Mouse (Mus musculus): ENCODE data around the gene Glod4.
"Not testable (repeated sequence)": the region's sequence is repeated elsewhere in the genome, so short reads cannot be mapped to it uniquely, and the experiment has no call there.

Glod4 gene

GRCm38 (mm10) chr11:76258511-76258910 is 15.0 kb upstream of the Glod4 start:
- DNase-seq (ENCODE audit: low read depth in 1 of 2, low spot score in 2 of 2) = no peak

DNA sequence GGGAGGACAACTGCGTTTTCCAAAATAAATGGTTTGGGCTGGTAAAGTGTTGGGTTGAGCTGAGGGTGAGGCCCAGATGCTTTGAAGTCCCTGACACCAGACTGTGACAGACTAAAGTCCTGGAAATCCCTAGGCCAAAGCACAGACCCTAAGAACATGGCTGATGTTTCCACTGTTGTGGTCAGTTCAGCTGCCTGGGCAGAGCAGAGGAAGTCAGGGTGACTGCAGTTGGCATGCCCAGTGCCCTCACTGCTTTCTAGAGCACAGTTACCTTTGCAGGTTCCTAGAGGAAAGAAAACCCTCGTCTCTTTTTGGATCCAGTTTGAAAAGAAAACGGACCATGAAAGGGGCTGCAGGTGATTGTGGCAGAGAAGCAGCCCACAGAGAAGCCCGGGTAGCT is 13.9 kb upstream of the Glod4 start:
- DNase-seq (ENCODE audit: low read depth in 1 of 2, low spot score in 2 of 2) = no peak

DNA sequence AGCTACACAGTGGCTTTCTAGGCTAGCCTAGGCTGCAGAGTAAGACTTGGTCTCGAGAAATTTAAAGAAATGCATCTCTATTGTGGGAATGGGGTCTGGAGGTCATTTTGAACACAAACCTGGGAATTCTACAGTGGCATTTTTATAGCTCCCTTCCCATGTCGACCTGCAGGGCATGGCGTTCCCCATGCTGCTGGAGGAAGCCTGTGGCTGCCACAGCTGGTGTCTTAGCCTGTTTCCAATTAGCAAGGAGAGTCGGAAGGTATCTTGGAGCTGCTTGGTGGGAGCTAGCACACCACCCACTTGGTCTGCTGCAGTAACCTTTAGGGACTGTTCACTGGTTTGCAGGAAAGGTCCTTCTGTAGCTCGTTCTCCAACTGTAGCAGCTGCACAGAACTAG is 12.6 kb upstream of the Glod4 start:
- DNase-seq (ENCODE audit: low read depth in 1 of 2, low spot score in 2 of 2) = no peak

- DNase-seq (ENCODE audit: low read depth in 1 of 2, low spot score in 2 of 2) = no peak
Observed at GRCm38 (mm10) chr11:76255431-76256001, 12.0 kb upstream of the Glod4 start.

DNA sequence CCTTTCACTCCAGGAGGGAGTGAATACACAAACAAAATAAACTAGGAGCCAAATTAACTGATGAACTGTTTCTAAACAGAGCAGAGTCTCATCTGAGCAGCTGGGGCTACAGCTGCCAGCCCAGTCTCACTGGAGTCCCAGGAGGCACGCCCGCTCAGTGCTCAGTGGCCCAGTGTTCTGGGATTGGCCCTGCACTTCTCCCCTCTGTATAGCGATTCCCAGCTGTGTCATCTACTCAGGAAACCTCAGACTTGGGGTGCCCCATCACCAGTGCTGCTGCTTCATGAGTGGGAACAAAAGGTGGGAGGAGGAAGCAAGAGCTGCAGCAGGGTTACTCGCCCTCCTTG is 10.4 kb upstream of the Glod4 start:
- DNase-seq (ENCODE audit: low read depth in 1 of 2, low spot score in 2 of 2) = no peak

GRCm38 (mm10) chr11:76253145-76253917 is 9.8 kb upstream of the Glod4 start:
- DNase-seq (ENCODE audit: low read depth in 1 of 2, low spot score in 2 of 2) = peak; percentile 48 to 68

- DNase-seq (ENCODE audit: low read depth in 1 of 2, low spot score in 2 of 2) = no peak
Observed at GRCm38 (mm10) chr11:76252036-76252435, 8.5 kb upstream of the Glod4 start.

- DNase-seq (ENCODE audit: low read depth in 1 of 2, low spot score in 2 of 2) = no peak
Observed at GRCm38 (mm10) chr11:76247239-76247638, 3.7 kb upstream of the Glod4 start.

DNA sequence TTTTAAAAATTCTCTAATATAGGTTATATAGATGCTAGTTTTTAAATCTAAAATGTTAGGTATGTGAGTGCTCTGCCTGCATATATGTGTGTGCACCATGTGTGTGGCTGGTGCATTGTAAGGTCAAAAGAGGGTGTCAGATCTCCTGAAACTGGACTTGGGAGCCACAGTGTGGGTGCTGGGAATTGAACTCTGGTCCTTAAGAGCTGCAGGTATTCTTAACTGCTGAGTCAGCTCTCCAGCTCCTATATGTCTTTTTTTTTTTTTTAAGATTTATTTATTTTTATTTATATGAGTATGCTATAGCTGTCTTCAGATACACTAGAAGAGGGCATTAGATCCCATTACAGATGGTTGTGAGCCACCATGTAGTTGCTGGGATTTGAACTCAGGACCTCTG is 2.9 kb upstream of the Glod4 start:
- no peak for DNase-seq (ENCODE audit: low read depth in 1 of 2, low spot score in 2 of 2)

- no peak for DNase-seq (ENCODE audit: low read depth in 1 of 2, low spot score in 2 of 2)
Observed at GRCm38 (mm10) chr11:76243811-76244546, 454 bp upstream of the Glod4 start.

- no peak for DNase-seq (ENCODE audit: low read depth in 1 of 2, low spot score in 2 of 2)
Observed at GRCm38 (mm10) chr11:76239750-76240149, 3.8 kb downstream of the Glod4 start.

DNA sequence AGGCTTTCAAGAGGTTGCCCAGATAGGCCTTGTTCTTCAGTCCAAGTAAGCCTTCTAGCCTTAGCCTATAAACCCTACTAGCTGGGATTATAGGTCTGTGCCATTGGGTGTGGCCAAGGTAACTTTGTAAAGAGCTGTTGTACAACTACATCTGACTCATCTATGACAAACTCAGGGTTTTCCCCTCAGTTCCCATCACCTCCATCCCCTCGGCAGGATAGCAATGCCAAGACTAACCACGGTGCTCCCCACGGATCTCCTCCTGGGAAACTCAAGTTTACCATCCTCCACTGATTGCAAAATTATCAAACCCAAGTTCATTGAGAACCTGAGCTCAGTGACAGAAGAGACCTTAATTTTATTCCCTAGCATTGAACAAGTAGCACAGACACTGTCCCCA is 7.4 kb downstream of the Glod4 start:
- DNase-seq (ENCODE audit: low read depth in 1 of 2, low spot score in 2 of 2) = no peak

DNA sequence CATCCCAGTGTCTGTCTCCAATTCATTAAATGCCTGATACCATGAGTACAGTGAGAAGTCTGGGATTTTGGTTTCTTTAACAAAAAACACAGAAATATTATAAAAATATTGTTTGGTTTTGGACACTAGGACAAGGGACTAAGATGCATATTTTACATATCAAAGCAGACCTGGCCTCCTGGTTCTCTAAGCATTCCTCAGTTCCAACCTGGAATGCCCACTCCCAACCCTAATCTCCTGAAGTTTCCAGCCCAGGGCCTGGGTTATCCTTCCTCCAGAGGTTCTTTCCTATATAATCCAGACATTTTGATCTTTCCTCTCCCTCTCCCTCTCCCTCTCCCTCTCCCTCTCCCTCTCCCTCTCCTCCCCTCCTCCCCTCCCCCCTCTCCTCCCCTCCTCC is 18.5 kb downstream of the Glod4 start:
- DNase-seq (ENCODE audit: low read depth in 1 of 2, low spot score in 2 of 2) = no peak

GRCm38 (mm10) chr11:76224631-76225030 is 18.9 kb downstream of the Glod4 start:
- no peak for DNase-seq (ENCODE audit: low read depth in 1 of 2, low spot score in 2 of 2)

- DNase-seq (ENCODE audit: low read depth in 1 of 2, low spot score in 2 of 2) = peak; percentile 84 to 93
Observed at GRCm38 (mm10) chr11:76217390-76217800, 26.1 kb downstream of the Glod4 start, which contains the start of the genes Dbil5 and Gemin4. Gene Dbil5, plus strand, starts transcription at chr11:76217608. Gene Gemin4, minus strand, starts transcription at chr11:76217664.

- no peak for DNase-seq (ENCODE audit: low read depth in 1 of 2, low spot score in 2 of 2)
Observed at GRCm38 (mm10) chr11:76216681-76217389, 26.7 kb downstream of the Glod4 start.

DNA sequence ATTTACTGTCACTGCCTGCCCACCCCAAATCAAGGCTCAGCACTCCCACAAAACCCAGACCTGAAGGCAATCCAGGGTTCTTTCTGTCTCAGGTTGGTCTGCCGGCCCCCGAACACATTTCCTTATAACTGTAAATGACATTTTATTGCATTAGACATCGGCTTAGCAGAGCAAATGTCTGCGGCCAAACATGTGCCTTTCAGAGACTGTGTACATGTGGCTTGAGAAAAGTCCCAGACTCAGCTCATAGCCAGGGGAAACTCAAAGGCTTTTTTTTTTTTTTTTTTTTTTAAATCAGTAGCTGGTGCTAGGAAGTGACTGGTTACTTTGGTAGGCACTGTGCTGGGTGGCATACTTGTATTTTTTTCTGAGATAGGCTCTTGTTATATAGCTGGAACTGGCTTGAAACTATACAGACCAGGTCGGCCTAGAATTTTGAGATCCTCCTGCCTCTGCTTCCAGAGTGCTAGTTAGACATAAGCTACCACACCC is 27.4 kb downstream of the Glod4 start:
- no peak for DNase-seq (ENCODE audit: low read depth in 1 of 2, low spot score in 2 of 2)

GRCm38 (mm10) chr11:76215011-76215410 is 28.5 kb downstream of the Glod4 start:
- no peak for DNase-seq (ENCODE audit: low read depth in 1 of 2, low spot score in 2 of 2)

DNA sequence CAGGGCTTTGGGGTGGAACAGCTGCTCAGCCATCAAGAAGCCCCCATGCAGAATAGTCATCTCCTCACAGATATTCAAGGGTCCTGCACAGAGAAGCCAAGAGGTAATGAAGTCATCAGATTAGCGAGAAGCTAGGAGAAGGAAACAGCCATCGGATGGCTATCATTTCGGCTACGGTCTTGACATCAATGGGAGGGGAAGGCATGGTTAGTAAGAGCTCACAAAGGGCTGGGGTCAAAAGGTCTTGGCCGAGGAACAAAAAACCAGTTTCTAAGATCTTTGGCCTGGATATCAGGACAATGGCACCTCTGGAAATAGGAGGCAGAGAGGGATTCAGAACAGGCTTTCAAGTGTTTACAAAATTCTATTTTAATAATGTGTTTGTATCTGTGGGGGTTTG is 29.7 kb downstream of the Glod4 start:
- no peak for DNase-seq (ENCODE audit: low read depth in 1 of 2, low spot score in 2 of 2)

GRCm38 (mm10) chr11:76211595-76211994 is 31.9 kb downstream of the Glod4 start:
- DNase-seq (ENCODE audit: low read depth in 1 of 2, low spot score in 2 of 2) = not testable (repeated sequence)

GRCm38 (mm10) chr11:76210228-76210985 is 33.1 kb downstream of the Glod4 start:
- no peak for DNase-seq (ENCODE audit: low read depth in 1 of 2, low spot score in 2 of 2)
